Mouse (Mus musculus) thymus, adult 2 months (tissue): Measurements from ENCODE around the gene Olfr13.

Experiments used
- CTCF ChIP-seq: fragments of 200-500 bp; IDR thresholded peaks from 2 replicates; pipeline ENCODE4 v1.5.1; 2012; ENCODE audit warnings: mild to moderate bottlenecking, control low read depth, low read length, moderate library complexity, borderline replicate concordance; ENCODE audit not compliant: control insufficient read depth, poor library complexity, insufficient read depth; ENCODE audit errors: extremely low read depth
- POLR2A ChIP-seq: fragments of 200-500 bp; IDR thresholded peaks from 2 replicates; pipeline ENCODE4 v1.6.1; 2012; ENCODE audit warnings: mild to moderate bottlenecking, low read length, control low read depth, moderate library complexity; ENCODE audit not compliant: control insufficient read depth, poor library complexity, insufficient read depth; ENCODE audit errors: extremely low read depth

DNA sequence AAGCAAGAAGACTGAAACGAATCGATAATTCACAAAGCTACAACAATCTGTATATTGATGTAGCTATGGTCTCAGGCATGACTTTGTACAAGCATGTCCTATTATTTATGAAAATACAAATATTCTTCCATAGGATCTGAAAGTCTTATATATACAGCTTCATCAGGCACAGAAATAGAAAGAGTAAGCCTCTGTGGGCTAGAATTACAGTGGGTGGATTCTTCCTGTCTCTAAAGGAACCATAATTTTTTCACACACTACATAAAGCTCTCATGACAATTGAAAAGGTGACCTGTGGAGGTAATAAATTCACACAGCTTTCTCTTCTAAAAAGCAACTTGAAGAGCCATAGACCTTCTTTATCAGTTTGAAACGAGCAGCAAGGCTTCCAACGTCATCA lies at the start of gene Olfr13:
- no peak for TF ChIP-seq CTCF
- TF ChIP-seq POLR2A = no peak
